Mouse (Mus musculus): ENCODE measurements around the gene Ercc6l. TPM values are rescaled to one million over a fixed set of nuclear protein-coding genes. Genes with fewer than 3 reads are reported as not detected.

Gene Ercc6l
- 4.2 and 5.6 TPM in 2 replicates for polyA plus RNA-seq (2015; fragmentation: Nextera tagmentation; extraction: Ambion mirVana)

DNA sequence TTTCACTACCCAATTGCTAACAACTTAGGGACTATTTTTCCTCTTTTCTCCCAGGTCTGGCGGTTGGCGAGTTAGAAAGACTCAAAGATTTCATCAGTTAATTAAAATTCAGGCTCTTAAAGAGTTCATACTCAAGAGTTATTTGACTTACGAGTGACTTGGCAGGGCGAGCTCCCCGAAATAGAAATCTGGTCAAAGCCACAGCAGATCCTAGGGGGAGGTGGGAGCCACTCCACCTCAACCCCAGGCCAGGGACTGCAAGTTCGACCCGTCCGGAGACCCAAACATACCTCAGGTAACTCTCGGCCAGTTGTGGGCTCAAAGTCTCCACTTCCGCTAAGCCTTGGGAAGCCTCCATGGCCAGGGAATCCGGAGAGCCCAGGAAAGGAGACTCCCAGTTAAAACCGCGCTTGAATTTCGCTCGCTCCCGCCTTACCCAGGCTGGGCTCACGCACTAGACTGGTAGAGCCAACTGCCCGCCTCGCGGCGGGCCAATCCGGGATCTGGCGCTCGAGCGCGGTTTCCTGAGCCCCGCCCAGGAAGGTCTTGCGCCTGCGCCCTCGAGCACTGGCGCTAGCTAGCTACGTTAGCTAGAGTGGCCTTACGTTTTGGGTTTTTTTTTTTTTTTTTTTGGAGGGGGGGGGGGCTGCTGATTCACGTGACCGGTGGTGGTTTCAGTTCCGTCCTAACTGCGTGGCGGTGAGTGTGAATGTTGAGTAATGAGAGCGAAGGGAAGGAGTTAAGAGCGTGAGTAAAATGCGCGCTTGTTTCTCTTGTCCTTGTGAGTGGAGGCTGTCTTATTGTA, at the start of gene Ercc6l:
Gene Ercc6l (minus strand): TSS at position 474 of the 805 bp plus-strand sequence.
- peak; percentile 99 for ATAC-seq (replicated peaks; ENCODE audit: low FRiP score, low read depth)
- Histone ChIP-seq H3K9ac (ENCODE audit: low read depth, low read length) (0 out of 2 replicates have a peak within 1 kb of the TSS, but pooled peaks have one; percentile 46), H3K27ac (peak within 1 kb of the TSS; percentile 70), H3K4me2 (ENCODE audit: low read length) (peak within 1 kb of the TSS; percentile 52), H3K9me3 (replicated peaks; ENCODE audit: low read length) (no peaks in the 10 kb centered on the region), H3K36me3 (ENCODE audit: insufficient read depth, low read length) (no peaks in the 10 kb centered on the region), H3K4me3 (replicated peaks; ENCODE audit: low read depth, low read length) (peak within 1 kb of the TSS; percentile 47), H3K4me1 (replicated peaks; ENCODE audit: insufficient read depth, low read length) (no peaks in the 10 kb centered on the region), H3K27me3 (ENCODE audit: insufficient read depth, low read length) (no peaks in the 10 kb centered on the region)
- WGBS = 17% methylated on average over 42 of the region's 42 CpGs
- TF ChIP-seq CTCF (IDR thresholded peaks at IDR 0.05; ENCODE audit: low read depth) = no peak; the same call in 1 of the 2 replicates
- peak; percentile 92 for DNase-seq (ENCODE audit: low spot score)

DNA sequence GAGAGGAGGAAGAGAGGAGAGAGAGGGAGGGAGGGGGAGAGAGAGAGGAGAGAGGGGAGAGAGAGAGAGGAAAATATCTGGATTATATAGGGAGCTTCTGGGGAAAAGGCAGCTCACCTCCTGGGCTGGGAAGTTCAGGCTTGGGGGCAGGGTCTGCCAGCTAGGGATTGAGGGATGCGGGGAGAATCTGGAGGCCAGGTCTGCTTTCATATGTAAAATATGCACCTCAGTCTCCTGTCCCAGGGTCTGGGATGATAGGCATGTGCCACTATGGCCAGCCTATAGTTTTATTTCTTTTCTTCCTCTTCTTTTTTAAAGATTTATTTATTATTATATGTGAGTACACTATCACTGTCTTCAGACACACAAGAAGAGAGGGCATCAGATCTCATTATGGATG, 33.9 kb upstream of the Ercc6l start:
- Histone ChIP-seq H3K4me3 (replicated peaks; ENCODE audit: low read depth, low read length) (no peak overlapping the region), H3K36me3 (ENCODE audit: insufficient read depth, low read length) (no peaks in the 10 kb centered on the region), H3K9me3 (replicated peaks; ENCODE audit: low read length) (no peaks in the 10 kb centered on the region), H3K9ac (ENCODE audit: low read depth, low read length) (no peak overlapping the region), H3K27ac (no peak overlapping the region), H3K4me1 (replicated peaks; ENCODE audit: insufficient read depth, low read length) (no peaks in the 10 kb centered on the region), H3K4me2 (ENCODE audit: low read length) (no peak overlapping the region), H3K27me3 (ENCODE audit: insufficient read depth, low read length) (no peaks in the 10 kb centered on the region)
- 75% methylated on average over 1 of the region's 1 CpGs for WGBS
- no peak for ATAC-seq (replicated peaks; ENCODE audit: low FRiP score, low read depth)
- TF ChIP-seq CTCF (IDR thresholded peaks at IDR 0.05; ENCODE audit: low read depth) = no peak
- no peak for DNase-seq (ENCODE audit: low spot score)

DNA sequence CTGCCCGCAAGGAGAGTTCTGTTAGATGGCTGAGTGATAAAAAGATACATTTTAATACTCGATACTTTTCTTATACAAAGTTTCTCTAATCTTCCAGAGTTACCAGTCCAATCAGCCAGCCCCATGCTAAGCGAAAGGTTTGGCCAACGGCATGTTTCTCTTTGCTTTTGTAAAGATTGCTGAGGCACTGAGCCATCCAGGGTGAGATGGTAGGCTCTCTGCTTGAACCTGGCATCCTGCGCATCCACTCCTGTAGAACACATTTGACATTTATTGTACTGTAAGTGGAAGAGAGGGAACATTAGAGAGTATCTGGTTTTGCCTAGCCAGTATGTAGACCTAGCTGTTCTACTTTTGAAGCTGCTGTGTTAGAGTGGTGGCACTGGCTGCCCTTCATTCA, 32.7 kb upstream of the Ercc6l start:
- ATAC-seq (replicated peaks; ENCODE audit: low FRiP score, low read depth) (no peak), DNase-seq (ENCODE audit: low spot score) (no peak)
- 49% methylated on average over 5 of the region's 5 CpGs for WGBS
- Histone ChIP-seq H3K9ac (ENCODE audit: low read depth, low read length) (no peak overlapping the region), H3K27me3 (ENCODE audit: insufficient read depth, low read length) (no peaks in the 10 kb centered on the region), H3K27ac (no peak overlapping the region), H3K4me1 (replicated peaks; ENCODE audit: insufficient read depth, low read length) (no peaks in the 10 kb centered on the region), H3K4me2 (ENCODE audit: low read length) (no peak overlapping the region), H3K4me3 (replicated peaks; ENCODE audit: low read depth, low read length) (no peak overlapping the region; the same call in 1 of the 2 replicates), H3K36me3 (ENCODE audit: insufficient read depth, low read length) (no peaks in the 10 kb centered on the region), H3K9me3 (replicated peaks; ENCODE audit: low read length) (no peaks in the 10 kb centered on the region)
- no peak for TF ChIP-seq CTCF (IDR thresholded peaks at IDR 0.05; ENCODE audit: low read depth)

- DNase-seq (ENCODE audit: low spot score) (peak; percentile 87), ATAC-seq (replicated peaks; ENCODE audit: low FRiP score, low read depth) (peak; percentile 90)
- H3K36me3 ChIP-seq (ENCODE audit: insufficient read depth, low read length) = no peaks in the 10 kb centered on the region
- no peaks in the 10 kb centered on the region for H3K4me1 ChIP-seq (replicated peaks; ENCODE audit: insufficient read depth, low read length)
- no peaks in the 10 kb centered on the region for H3K9me3 ChIP-seq (replicated peaks; ENCODE audit: low read length)
- peak within 1 kb of the TSS; percentile 67 for H3K9ac ChIP-seq (ENCODE audit: low read depth, low read length)
- H3K27ac ChIP-seq = peak within 1 kb of the TSS; percentile 80
- H3K27me3 ChIP-seq (ENCODE audit: insufficient read depth, low read length) = no peaks in the 10 kb centered on the region
- peak; percentile 71 for TF ChIP-seq CTCF (IDR thresholded peaks at IDR 0.05; ENCODE audit: low read depth)
- peak within 1 kb of the TSS; percentile 66 for H3K4me2 ChIP-seq (ENCODE audit: low read length)
- H3K4me3 ChIP-seq (replicated peaks; ENCODE audit: low read depth, low read length) = peak within 1 kb of the TSS; percentile 58
- 32% methylated on average over 37 of the region's 37 CpGs for WGBS
Observed at GRCm38 (mm10) chrX:102188712-102189497, 32.0 kb upstream of the Ercc6l start, which contains the start of gene Rps4x. Gene Rps4x, minus strand, starts transcription at chrX:102189394.

DNA sequence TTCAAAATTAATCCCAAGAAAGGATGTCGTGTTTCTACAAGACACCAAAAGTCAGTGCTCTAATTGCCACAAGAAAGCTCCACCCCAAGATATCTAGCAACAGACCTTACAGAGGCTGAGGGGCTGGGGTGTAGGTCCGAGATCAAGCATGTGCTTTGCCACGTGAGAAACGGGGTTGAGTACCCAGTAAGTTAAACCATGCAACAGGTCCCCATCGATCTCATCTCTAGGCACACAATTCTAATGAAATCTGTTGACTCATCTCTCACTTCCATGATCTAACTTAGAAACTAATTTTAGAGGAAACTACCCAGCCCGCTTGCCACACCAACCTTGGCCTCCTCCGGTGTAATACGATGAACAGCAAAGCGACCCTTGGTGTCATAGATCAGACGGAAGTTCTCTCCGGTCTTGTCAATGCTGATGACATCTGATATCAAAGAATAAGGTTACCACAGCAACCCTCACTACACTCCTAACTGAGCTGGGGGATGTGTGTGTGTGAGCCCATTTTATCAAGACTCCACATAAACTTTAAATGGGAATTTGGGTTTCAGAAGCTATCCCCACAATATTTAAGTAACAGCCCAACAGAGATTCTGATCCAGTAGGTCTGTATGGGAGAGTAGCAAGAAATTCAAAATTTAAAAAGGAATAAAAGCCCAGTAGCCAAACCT, 30.3 kb upstream of the Ercc6l start:
- Histone ChIP-seq H3K9me3 (replicated peaks; ENCODE audit: low read length) (no peaks in the 10 kb centered on the region), H3K4me3 (replicated peaks; ENCODE audit: low read depth, low read length) (peak overlapping the region; percentile 58), H3K9ac (ENCODE audit: low read depth, low read length) (peak overlapping the region; percentile 24; the same call in 1 of the 2 replicates), H3K27me3 (ENCODE audit: insufficient read depth, low read length) (no peaks in the 10 kb centered on the region), H3K36me3 (ENCODE audit: insufficient read depth, low read length) (no peaks in the 10 kb centered on the region), H3K27ac (no peak overlapping the region), H3K4me2 (ENCODE audit: low read length) (peak overlapping the region; percentile 66), H3K4me1 (replicated peaks; ENCODE audit: insufficient read depth, low read length) (no peaks in the 10 kb centered on the region)
- ATAC-seq (replicated peaks; ENCODE audit: low FRiP score, low read depth) = no peak
- DNase-seq (ENCODE audit: low spot score) = no peak
- no peak for TF ChIP-seq CTCF (IDR thresholded peaks at IDR 0.05; ENCODE audit: low read depth)
- WGBS = 40% methylated on average over 11 of the region's 11 CpGs

DNA sequence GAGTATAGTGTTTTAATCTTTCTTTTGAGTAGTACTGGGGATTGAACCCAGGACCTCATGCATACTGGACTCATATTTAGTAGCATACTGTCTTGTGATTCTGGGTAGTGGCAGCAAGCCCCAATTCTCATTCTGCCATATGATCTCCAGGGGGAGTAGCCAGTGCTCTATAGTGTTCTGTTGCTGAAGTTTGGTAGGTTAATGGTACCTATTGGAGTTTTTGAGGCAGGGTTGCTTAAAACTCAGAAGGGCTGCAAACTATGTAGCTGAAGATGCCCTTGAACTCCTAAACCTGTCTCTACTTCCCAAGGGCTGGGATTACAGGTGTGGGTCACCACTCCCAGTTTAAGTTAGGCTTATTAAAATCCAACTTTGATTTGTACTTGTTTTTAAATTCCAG, 25.7 kb upstream of the Ercc6l start:
- Histone ChIP-seq H3K27me3 (ENCODE audit: insufficient read depth, low read length) (no peaks in the 10 kb centered on the region), H3K9me3 (replicated peaks; ENCODE audit: low read length) (no peaks in the 10 kb centered on the region), H3K4me3 (replicated peaks; ENCODE audit: low read depth, low read length) (no peak overlapping the region), H3K36me3 (ENCODE audit: insufficient read depth, low read length) (no peaks in the 10 kb centered on the region), H3K4me1 (replicated peaks; ENCODE audit: insufficient read depth, low read length) (no peaks in the 10 kb centered on the region), H3K4me2 (ENCODE audit: low read length) (no peak overlapping the region), H3K9ac (ENCODE audit: low read depth, low read length) (no peak overlapping the region), H3K27ac (no peak overlapping the region)
- ATAC-seq (replicated peaks; ENCODE audit: low FRiP score, low read depth) (no peak), DNase-seq (ENCODE audit: low spot score) (no peak)
- TF ChIP-seq CTCF (IDR thresholded peaks at IDR 0.05; ENCODE audit: low read depth) = no peak
